Mouse (Mus musculus) limb, embryonic 12.5 days (tissue): Measurements from ENCODE around the gene Iqgap2. TPM values are rescaled to one million over a fixed set of nuclear protein-coding genes. Genes with fewer than 3 reads are reported as not detected.

Experiments
- ATAC-seq: fragments of 200-750 bp; cut with Nextera tagmentation; 2 replicates; pipeline ENCODE4 v1.8.0; 2017; ENCODE audit warnings: low read depth, moderate TSS enrichment; ENCODE audit not compliant: insufficient number of reproducible peaks, insufficient read depth, low FRiP score, low TSS enrichment
- H3K27ac ChIP-seq: fragments of 300-500 bp; sonication (generic); 2 replicates; pipeline ENCODE4 v1.5.1; 2016; ENCODE audit warnings: mild to moderate bottlenecking, moderate library complexity
- H3K27me3 ChIP-seq: fragments of 300-500 bp; sonication (generic); 2 replicates; pipeline ENCODE4 v1.6.1; 2016; ENCODE audit warnings: mild to moderate bottlenecking, moderate library complexity
- H3K36me3 ChIP-seq: fragments of 300-500 bp; sonication (generic); 2 replicates; pipeline ENCODE4 v1.6.1; 2016; ENCODE audit warnings: mild to moderate bottlenecking, moderate library complexity
- H3K4me1 ChIP-seq: fragments of 300-500 bp; sonication (generic); replicated peaks from 2 replicates; pipeline ENCODE4 v1.6.1; 2016
- H3K4me2 ChIP-seq: fragments of 300-500 bp; sonication (generic); 2 replicates; pipeline ENCODE4 v1.6.1; 2016; ENCODE audit warnings: mild to moderate bottlenecking, moderate library complexity
- H3K4me3 ChIP-seq: fragments of 300-500 bp; sonication (generic); replicated peaks from 2 replicates; pipeline ENCODE4 v1.5.1; 2016; ENCODE audit warnings: mild to moderate bottlenecking
- H3K9ac ChIP-seq: fragments of 300-500 bp; sonication (generic); replicated peaks from 2 replicates; pipeline ENCODE4 v1.6.1; 2016; ENCODE audit warnings: mild to moderate bottlenecking, moderate library complexity
- H3K9me3 ChIP-seq: fragments of 300-500 bp; sonication (generic); 2 replicates; pipeline ENCODE4 v1.6.1; 2016; ENCODE audit warnings: mild to moderate bottlenecking, moderate library complexity
- WGBS: fragments of 180-500 bp; shearing (Covaris S2); methylation state at CpG from one replicate; pipeline ENCODE4 v1.1.7; 2016; 5-methylcytosine and 5-hydroxymethylcytosine counted together
- polyA plus RNA-seq: library from polyadenylated mRNA; unstranded; fragments of >200 nt; fragmentation: Nextera tagmentation; extraction: Ambion mirVana; gene quantifications from 2 replicates; pipeline ENCODE4 v1.2.1, GENCODE M21; 2016

Iqgap2 gene
- polyA plus RNA-seq, 1 experiment from 2014 or later = 12.1 TPM

DNA sequence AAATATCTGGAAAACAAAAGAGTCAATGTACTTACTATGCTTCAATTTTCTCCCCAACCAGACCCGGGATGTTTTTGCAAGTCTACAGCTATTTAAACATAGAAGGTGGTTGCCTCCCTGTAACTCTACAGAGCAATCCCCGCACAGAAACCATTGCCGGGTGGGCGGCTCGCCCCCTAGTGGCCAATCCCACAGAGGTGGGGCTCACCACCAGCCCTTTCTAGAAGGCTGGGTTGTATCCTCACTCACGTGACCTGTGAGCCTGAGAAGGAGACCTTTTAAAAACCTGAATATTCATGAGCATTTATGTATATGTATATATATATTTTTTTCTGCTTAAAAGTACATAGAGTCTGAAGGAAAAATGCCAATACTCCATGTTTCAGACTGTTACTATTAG lies 145.2 kb downstream of the Iqgap2 start:
- Histone ChIP-seq H3K4me1 (peaks cover 10% of the 10 kb centered on the region), H3K4me2 (no peak overlapping the region), H3K27me3 (no peaks in the 10 kb centered on the region), H3K4me3 (no peak overlapping the region), H3K27ac (no peak overlapping the region), H3K9me3 (no peaks in the 10 kb centered on the region), H3K9ac (no peak overlapping the region), H3K36me3 (no peaks in the 10 kb centered on the region; the same call in 1 of the 2 replicates)
- no peak for ATAC-seq
- 10% methylated on average over 6 of the region's 6 CpGs for WGBS

DNA sequence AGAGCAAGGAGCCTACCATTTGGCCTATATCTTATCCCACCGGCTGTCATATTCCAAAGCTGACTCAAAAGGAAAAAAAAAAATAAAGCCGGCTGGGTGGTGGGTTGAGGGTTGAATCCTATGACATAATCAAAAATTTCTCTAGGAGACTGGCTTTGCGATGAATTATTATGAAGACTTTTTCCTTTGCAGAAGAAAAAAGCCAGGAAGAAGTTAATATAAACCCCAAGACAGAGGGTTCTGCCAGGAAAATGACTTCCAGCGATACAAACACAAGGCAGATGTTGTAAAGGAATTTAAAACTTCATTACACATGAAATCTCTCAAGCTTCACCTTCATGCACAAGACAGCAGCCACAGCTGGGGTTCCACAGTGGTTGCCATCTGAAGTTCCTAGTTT lies 146.3 kb downstream of the Iqgap2 start:
- H3K9me3 ChIP-seq = no peaks in the 10 kb centered on the region
- WGBS = 67% methylated on average over 4 of the region's 4 CpGs
- H3K4me2 ChIP-seq = no peak overlapping the region
- ATAC-seq = no peak
- H3K27me3 ChIP-seq = no peaks in the 10 kb centered on the region
- no peak overlapping the region for H3K4me3 ChIP-seq
- H3K36me3 ChIP-seq = no peaks in the 10 kb centered on the region; the same call in 1 of the 2 replicates
- H3K9ac ChIP-seq = no peak overlapping the region
- H3K27ac ChIP-seq = no peak overlapping the region
- H3K4me1 ChIP-seq = peaks cover 19% of the 10 kb centered on the region

- Histone ChIP-seq H3K27ac (no peak overlapping the region; the same call in 1 of the 2 replicates), H3K4me3 (no peak overlapping the region), H3K36me3 (no peaks in the 10 kb centered on the region), H3K4me1 (peaks cover 24% of the 10 kb centered on the region), H3K4me2 (no peak overlapping the region), H3K27me3 (no peaks in the 10 kb centered on the region), H3K9me3 (no peaks in the 10 kb centered on the region), H3K9ac (no peak overlapping the region)
- no peak for ATAC-seq
- 74% methylated on average over 9 of the region's 9 CpGs for WGBS
Measured at GRCm38 (mm10) chr13:95742881-95743466, 148.7 kb downstream of the Iqgap2 start.

DNA sequence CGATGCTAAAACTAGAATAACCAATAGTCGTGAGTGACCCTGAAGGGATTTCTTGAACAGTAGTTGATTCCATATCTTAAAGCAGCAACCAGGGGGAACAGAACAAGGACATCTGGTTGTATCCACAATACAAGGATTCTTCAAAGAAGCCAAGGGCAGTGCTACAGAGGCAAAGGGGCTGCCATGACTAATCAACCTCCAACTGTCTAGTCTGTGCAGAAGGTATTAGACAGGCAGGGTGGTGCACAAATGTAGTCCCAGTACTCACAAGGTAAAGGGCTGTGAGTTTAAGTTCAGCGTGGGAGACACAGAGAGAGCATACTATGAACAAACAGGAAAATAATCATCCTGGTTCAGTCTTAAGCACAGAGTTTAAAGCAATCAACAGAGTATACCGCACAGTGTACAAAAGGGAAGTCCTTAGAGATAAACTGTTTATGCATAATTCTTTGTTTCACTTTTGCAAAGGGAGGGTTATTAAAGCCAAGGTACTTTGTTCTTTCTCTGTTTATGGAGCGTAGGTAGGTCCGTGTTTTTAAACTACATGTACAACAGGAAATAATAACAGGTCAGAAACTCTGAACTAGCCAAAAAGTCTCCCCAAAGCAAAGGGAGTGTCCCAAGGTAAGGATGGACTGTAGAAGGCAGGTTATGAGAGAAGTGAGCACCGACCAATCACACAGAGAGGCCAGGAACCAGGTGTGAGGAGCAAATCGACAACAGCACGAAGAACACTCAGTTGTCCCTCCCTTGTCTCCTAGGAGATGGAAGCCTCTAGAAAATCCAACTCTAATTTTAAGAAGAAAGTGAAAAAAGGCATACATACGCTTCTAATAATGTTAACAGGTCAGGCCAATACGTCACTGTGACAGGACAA lies 149.7 kb downstream of the Iqgap2 start:
- no peak overlapping the region for H3K4me2 ChIP-seq
- H3K4me1 ChIP-seq = peaks cover 24% of the 10 kb centered on the region
- no peak overlapping the region for H3K4me3 ChIP-seq
- no peak for ATAC-seq
- no peak overlapping the region for H3K27ac ChIP-seq
- 85% methylated on average over 11 of the region's 11 CpGs for WGBS
- H3K36me3 ChIP-seq = no peaks in the 10 kb centered on the region
- no peaks in the 10 kb centered on the region for H3K9me3 ChIP-seq
- no peak overlapping the region for H3K9ac ChIP-seq
- no peaks in the 10 kb centered on the region for H3K27me3 ChIP-seq

- WGBS = 75% methylated on average over 5 of the region's 5 CpGs
- Histone ChIP-seq H3K27ac (no peak overlapping the region), H3K4me1 (peaks cover 24% of the 10 kb centered on the region), H3K4me3 (no peak overlapping the region), H3K4me2 (no peak overlapping the region), H3K9me3 (no peaks in the 10 kb centered on the region), H3K9ac (no peak overlapping the region), H3K36me3 (no peaks in the 10 kb centered on the region), H3K27me3 (no peaks in the 10 kb centered on the region)
- no peak for ATAC-seq
Measured at GRCm38 (mm10) chr13:95739651-95740050, 152.1 kb downstream of the Iqgap2 start.

- ATAC-seq = no peak
- no peak overlapping the region for H3K27ac ChIP-seq
- no peak overlapping the region for H3K4me2 ChIP-seq
- H3K27me3 ChIP-seq = no peaks in the 10 kb centered on the region
- peaks cover 26% of the 10 kb centered on the region for H3K36me3 ChIP-seq
- no peaks in the 10 kb centered on the region for H3K4me1 ChIP-seq
- no peak overlapping the region for H3K4me3 ChIP-seq
- H3K9me3 ChIP-seq = no peaks in the 10 kb centered on the region
- no peak overlapping the region for H3K9ac ChIP-seq
- 92% methylated on average over 4 of the region's 4 CpGs for WGBS
Measured at GRCm38 (mm10) chr13:95730491-95730890, 161.2 kb downstream of the Iqgap2 start.

- H3K9ac ChIP-seq = no peak overlapping the region
- no peaks in the 10 kb centered on the region for H3K9me3 ChIP-seq
- 0 out of 2 replicates have a peak overlapping the region, but pooled peaks have one; percentile 3 for H3K4me3 ChIP-seq
- H3K27ac ChIP-seq = no peak overlapping the region
- H3K4me1 ChIP-seq = no peaks in the 10 kb centered on the region
- H3K27me3 ChIP-seq = no peaks in the 10 kb centered on the region
- H3K4me2 ChIP-seq = peak overlapping the region; percentile 44
- no peak for ATAC-seq
- 58% methylated on average over 14 of the region's 14 CpGs for WGBS
- peaks cover 9% of the 10 kb centered on the region for H3K36me3 ChIP-seq
Measured at GRCm38 (mm10) chr13:95719320-95720232, 172.1 kb downstream of the Iqgap2 start.

DNA sequence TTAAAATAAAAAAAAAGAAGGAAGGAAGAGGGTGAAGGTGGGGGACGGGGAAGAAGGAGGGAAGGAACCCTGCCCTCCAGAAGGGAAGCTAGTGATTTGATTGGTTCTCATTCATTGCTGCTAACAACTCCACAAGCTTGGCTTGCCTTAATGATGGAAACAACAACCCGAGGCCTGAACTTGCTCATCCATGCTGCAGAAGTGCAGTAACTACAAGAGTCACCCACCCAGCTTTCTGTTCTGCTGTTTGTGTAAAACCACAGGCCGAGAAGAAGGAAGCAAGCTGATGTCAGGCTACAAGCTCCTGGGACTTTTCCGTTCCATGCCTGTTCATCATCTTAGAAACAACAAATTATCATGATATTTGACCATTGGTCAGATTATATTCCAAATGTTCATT lies 176.4 kb downstream of the Iqgap2 start:
- no peak for ATAC-seq
- Histone ChIP-seq H3K9me3 (no peaks in the 10 kb centered on the region), H3K36me3 (no peaks in the 10 kb centered on the region), H3K4me1 (no peaks in the 10 kb centered on the region), H3K27me3 (no peaks in the 10 kb centered on the region), H3K4me2 (no peak overlapping the region), H3K27ac (no peak overlapping the region), H3K4me3 (no peak overlapping the region), H3K9ac (no peak overlapping the region)
- 65% methylated on average over 4 of the region's 4 CpGs for WGBS

DNA sequence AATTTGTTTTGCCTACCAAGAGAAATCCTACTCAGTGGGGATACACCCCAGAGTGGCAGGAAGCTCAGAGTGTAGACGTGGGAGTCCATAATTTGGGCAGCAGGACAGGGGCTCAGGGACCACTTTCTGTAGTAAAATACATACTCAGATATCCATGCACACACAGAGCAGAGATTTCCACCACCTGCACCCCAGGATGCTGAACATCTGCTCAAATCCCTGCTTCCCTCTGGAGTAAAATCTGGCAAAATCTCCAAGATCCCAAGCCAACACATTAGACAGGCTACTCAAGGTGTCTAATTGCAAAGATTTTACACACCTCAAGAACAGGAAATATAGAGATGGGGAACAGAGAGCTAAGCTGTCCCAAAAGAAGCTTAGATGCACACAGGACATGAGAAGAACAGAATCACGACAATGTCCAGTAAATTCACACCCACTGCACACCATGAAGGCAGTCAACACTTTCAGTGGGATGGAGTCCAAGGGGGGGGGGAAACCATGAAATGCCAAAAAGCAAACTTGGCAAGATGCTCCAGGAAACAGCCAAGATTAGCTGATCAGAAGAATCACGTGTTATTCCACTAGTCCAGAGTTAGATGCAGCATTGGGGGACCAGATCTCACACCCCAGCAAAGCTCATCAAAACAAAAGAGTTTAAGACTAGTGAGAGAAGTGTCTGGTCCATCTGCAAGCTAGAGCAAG lies 177.3 kb downstream of the Iqgap2 start:
- no peaks in the 10 kb centered on the region for H3K27me3 ChIP-seq
- H3K4me2 ChIP-seq = no peak overlapping the region
- no peak overlapping the region for H3K4me3 ChIP-seq
- H3K4me1 ChIP-seq = no peaks in the 10 kb centered on the region
- H3K9me3 ChIP-seq = no peaks in the 10 kb centered on the region
- no peak overlapping the region for H3K27ac ChIP-seq
- 71% methylated on average over 3 of the region's 3 CpGs for WGBS
- no peak for ATAC-seq
- no peaks in the 10 kb centered on the region for H3K36me3 ChIP-seq
- no peak overlapping the region for H3K9ac ChIP-seq

- Histone ChIP-seq H3K27ac (no peak overlapping the region), H3K4me2 (no peak overlapping the region), H3K9me3 (no peaks in the 10 kb centered on the region), H3K9ac (no peak overlapping the region), H3K27me3 (no peaks in the 10 kb centered on the region), H3K4me3 (no peak overlapping the region), H3K36me3 (no peaks in the 10 kb centered on the region), H3K4me1 (no peaks in the 10 kb centered on the region)
- no peak for ATAC-seq
- 87% methylated on average over 9 of the region's 9 CpGs for WGBS
Measured at GRCm38 (mm10) chr13:95712570-95713268, 179.0 kb downstream of the Iqgap2 start.
